Mouse (Mus musculus) cortical plate, adult 2 months (tissue): ENCODE results near the gene Panx1.

Source experiments
- CTCF ChIP-seq: fragments of 200-500 bp; IDR thresholded peaks from 2 replicates; pipeline ENCODE4 v1.5.1; 2011; ENCODE audit warnings: mild to moderate bottlenecking, control low read depth, low read length; ENCODE audit not compliant: insufficient read depth; ENCODE audit errors: extremely low read depth
- POLR2A ChIP-seq: fragments of 200-500 bp; IDR thresholded peaks from 2 replicates; pipeline ENCODE4 v1.6.1; 2011; ENCODE audit warnings: mild to moderate bottlenecking, low read length, control low read depth; ENCODE audit not compliant: insufficient read depth; ENCODE audit errors: extremely low read depth

- TF ChIP-seq CTCF: no peak
- TF ChIP-seq POLR2A: no peak
Measured at GRCm38 (mm10) chr9:14982683-14983082, 62.6 kb downstream of the Panx1 start.
